Mouse (Mus musculus): ENCODE data around the gene Cwc22. TPM values are rescaled to one million over a fixed set of nuclear protein-coding genes. Genes with fewer than 3 reads are reported as not detected.

Cwc22 gene
- polyA plus RNA-seq, 1 experiment from 2014 or later, result 34.7 TPM

DNA sequence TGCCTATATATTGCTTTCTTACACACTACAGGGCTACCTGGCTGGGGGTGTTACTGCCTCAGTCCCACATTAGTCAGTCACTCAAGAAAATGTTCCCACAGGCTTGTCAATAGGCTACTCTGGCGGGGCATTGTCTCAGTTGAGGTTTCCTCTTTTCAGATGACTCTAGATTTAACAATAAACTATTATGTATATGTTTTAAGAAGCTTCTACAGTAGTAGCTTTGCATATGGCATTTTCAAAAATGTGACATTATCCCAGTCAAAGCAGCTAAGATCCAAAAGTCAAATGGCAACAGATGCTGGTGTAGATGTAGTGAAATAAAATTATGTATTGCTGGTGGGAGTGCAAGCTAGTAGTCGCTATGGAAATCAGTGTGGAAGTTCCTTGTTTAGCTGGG is 27.1 kb upstream of the Cwc22 start:
- Histone ChIP-seq H3K36me3 (ENCODE audit: control insufficient read depth, insufficient read depth, low read length) (no peaks in the 10 kb centered on the region), H3K4me1 (ENCODE audit: control insufficient read depth, insufficient read depth, low read length) (no peaks in the 10 kb centered on the region), H3K27me3 (ENCODE audit: control insufficient read depth, insufficient read depth, low read length) (no peaks in the 10 kb centered on the region), H3K9ac (replicated peaks; ENCODE audit: low read depth, low read length) (no peak overlapping the region), H3K4me3 (ENCODE audit: low read depth, low read length) (no peak overlapping the region), H3K4me2 (replicated peaks; ENCODE audit: low read depth, low read length) (no peak overlapping the region), H3K9me3 (ENCODE audit: control insufficient read depth, low read depth, low read length) (no peaks in the 10 kb centered on the region; the same call in 1 of the 2 replicates), H3K27ac (ENCODE audit: low read length) (no peak overlapping the region)
- 79% methylated on average over 2 of the region's 2 CpGs for WGBS
- ATAC-seq (ENCODE audit: insufficient number of reproducible peaks, insufficient read depth, low FRiP score, low read depth), result no peak

- no peaks in the 10 kb centered on the region; the same call in 1 of the 2 replicates for H3K9me3 ChIP-seq (ENCODE audit: control insufficient read depth, low read depth, low read length)
- no peaks in the 10 kb centered on the region for H3K4me1 ChIP-seq (ENCODE audit: control insufficient read depth, insufficient read depth, low read length)
- no peak for ATAC-seq (ENCODE audit: insufficient number of reproducible peaks, insufficient read depth, low FRiP score, low read depth)
- H3K4me2 ChIP-seq (replicated peaks; ENCODE audit: low read depth, low read length), result no peak overlapping the region
- no peaks in the 10 kb centered on the region for H3K36me3 ChIP-seq (ENCODE audit: control insufficient read depth, insufficient read depth, low read length)
- H3K27me3 ChIP-seq (ENCODE audit: control insufficient read depth, insufficient read depth, low read length), result no peaks in the 10 kb centered on the region
- H3K9ac ChIP-seq (replicated peaks; ENCODE audit: low read depth, low read length), result no peak overlapping the region
- WGBS, result 88% methylated on average over 2 of the region's 2 CpGs
- H3K27ac ChIP-seq (ENCODE audit: low read length), result no peak overlapping the region
- no peak overlapping the region for H3K4me3 ChIP-seq (ENCODE audit: low read depth, low read length)
Observed at GRCm38 (mm10) chr2:77972541-77972940, 26.4 kb upstream of the Cwc22 start.

GRCm38 (mm10) chr2:77971871-77972270 is 25.7 kb upstream of the Cwc22 start:
- Histone ChIP-seq H3K4me3 (ENCODE audit: low read depth, low read length) (no peak overlapping the region), H3K27me3 (ENCODE audit: control insufficient read depth, insufficient read depth, low read length) (no peaks in the 10 kb centered on the region), H3K9me3 (ENCODE audit: control insufficient read depth, low read depth, low read length) (no peaks in the 10 kb centered on the region; the same call in 1 of the 2 replicates), H3K9ac (replicated peaks; ENCODE audit: low read depth, low read length) (no peak overlapping the region), H3K27ac (ENCODE audit: low read length) (no peak overlapping the region), H3K4me2 (replicated peaks; ENCODE audit: low read depth, low read length) (no peak overlapping the region), H3K4me1 (ENCODE audit: control insufficient read depth, insufficient read depth, low read length) (no peaks in the 10 kb centered on the region), H3K36me3 (ENCODE audit: control insufficient read depth, insufficient read depth, low read length) (no peaks in the 10 kb centered on the region)
- no peak for ATAC-seq (ENCODE audit: insufficient number of reproducible peaks, insufficient read depth, low FRiP score, low read depth)
- 89% methylated on average over 1 of the region's 1 CpGs for WGBS

DNA sequence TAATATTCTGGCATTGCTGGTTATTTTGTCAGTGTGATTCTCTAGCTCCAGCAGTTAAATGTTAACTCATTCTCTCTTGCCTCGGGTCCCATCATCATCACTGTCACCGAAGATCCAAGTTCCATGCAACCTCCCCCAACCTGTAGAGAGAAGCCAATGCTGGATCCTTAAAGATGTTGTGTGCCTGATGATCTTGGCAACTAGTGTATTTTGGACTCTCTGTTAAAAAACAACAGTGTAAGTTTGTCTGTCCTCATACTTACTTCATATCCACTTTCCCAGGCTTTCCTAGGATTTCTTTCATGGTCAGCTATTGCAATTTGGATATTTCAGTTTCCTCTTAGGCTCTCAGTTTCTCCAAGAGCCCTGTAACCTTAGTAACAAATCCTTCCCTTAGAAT is 25.2 kb upstream of the Cwc22 start:
- H3K36me3 ChIP-seq (ENCODE audit: control insufficient read depth, insufficient read depth, low read length), result no peaks in the 10 kb centered on the region
- H3K4me3 ChIP-seq (ENCODE audit: low read depth, low read length), result no peak overlapping the region
- ATAC-seq (ENCODE audit: insufficient number of reproducible peaks, insufficient read depth, low FRiP score, low read depth), result no peak
- H3K9ac ChIP-seq (replicated peaks; ENCODE audit: low read depth, low read length), result no peak overlapping the region
- no peaks in the 10 kb centered on the region for H3K9me3 ChIP-seq (ENCODE audit: control insufficient read depth, low read depth, low read length)
- no peaks in the 10 kb centered on the region for H3K4me1 ChIP-seq (ENCODE audit: control insufficient read depth, insufficient read depth, low read length)
- H3K27me3 ChIP-seq (ENCODE audit: control insufficient read depth, insufficient read depth, low read length), result no peaks in the 10 kb centered on the region
- H3K4me2 ChIP-seq (replicated peaks; ENCODE audit: low read depth, low read length), result no peak overlapping the region
- 78% methylated on average over 2 of the region's 2 CpGs for WGBS
- no peak overlapping the region for H3K27ac ChIP-seq (ENCODE audit: low read length)

DNA sequence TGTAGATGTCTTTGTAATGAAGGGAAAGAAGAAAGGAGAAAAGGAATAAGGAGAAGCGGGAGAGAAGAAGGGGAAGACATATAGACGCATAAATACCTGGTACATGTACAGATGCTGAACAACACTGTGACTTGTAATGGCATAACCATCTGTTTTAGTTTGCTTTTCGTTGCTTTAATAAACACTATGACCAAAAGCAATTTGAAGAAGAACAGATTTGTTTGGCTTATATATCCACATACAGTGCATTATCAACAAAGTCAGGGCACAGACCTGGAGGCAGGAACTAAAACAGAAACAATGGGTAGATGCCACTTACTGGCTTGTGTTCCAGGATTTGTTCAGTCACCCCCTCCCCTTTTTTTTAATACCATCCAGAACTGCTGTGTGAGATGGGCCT is 24.4 kb upstream of the Cwc22 start:
- H3K4me2 ChIP-seq (replicated peaks; ENCODE audit: low read depth, low read length), result no peak overlapping the region
- H3K27me3 ChIP-seq (ENCODE audit: control insufficient read depth, insufficient read depth, low read length), result no peaks in the 10 kb centered on the region
- WGBS, result 71% methylated on average over 3 of the region's 3 CpGs
- no peaks in the 10 kb centered on the region for H3K36me3 ChIP-seq (ENCODE audit: control insufficient read depth, insufficient read depth, low read length)
- no peak for ATAC-seq (ENCODE audit: insufficient number of reproducible peaks, insufficient read depth, low FRiP score, low read depth)
- no peak overlapping the region for H3K4me3 ChIP-seq (ENCODE audit: low read depth, low read length)
- no peaks in the 10 kb centered on the region for H3K4me1 ChIP-seq (ENCODE audit: control insufficient read depth, insufficient read depth, low read length)
- H3K9me3 ChIP-seq (ENCODE audit: control insufficient read depth, low read depth, low read length), result no peaks in the 10 kb centered on the region
- no peak overlapping the region for H3K9ac ChIP-seq (replicated peaks; ENCODE audit: low read depth, low read length)
- no peak overlapping the region for H3K27ac ChIP-seq (ENCODE audit: low read length)

- Histone ChIP-seq H3K9me3 (ENCODE audit: control insufficient read depth, low read depth, low read length) (no peaks in the 10 kb centered on the region), H3K4me1 (ENCODE audit: control insufficient read depth, insufficient read depth, low read length) (no peaks in the 10 kb centered on the region), H3K4me3 (ENCODE audit: low read depth, low read length) (no peak overlapping the region), H3K9ac (replicated peaks; ENCODE audit: low read depth, low read length) (no peak overlapping the region), H3K27me3 (ENCODE audit: control insufficient read depth, insufficient read depth, low read length) (no peaks in the 10 kb centered on the region), H3K4me2 (replicated peaks; ENCODE audit: low read depth, low read length) (no peak overlapping the region), H3K27ac (ENCODE audit: low read length) (no peak overlapping the region), H3K36me3 (ENCODE audit: control insufficient read depth, insufficient read depth, low read length) (no peaks in the 10 kb centered on the region)
- no peak for ATAC-seq (ENCODE audit: insufficient number of reproducible peaks, insufficient read depth, low FRiP score, low read depth)
- WGBS, result 97% methylated on average over 4 of the region's 4 CpGs
Observed at GRCm38 (mm10) chr2:77969956-77970355, 23.8 kb upstream of the Cwc22 start.

- Histone ChIP-seq H3K4me1 (ENCODE audit: control insufficient read depth, insufficient read depth, low read length) (no peaks in the 10 kb centered on the region), H3K27ac (ENCODE audit: low read length) (no peak overlapping the region), H3K27me3 (ENCODE audit: control insufficient read depth, insufficient read depth, low read length) (no peaks in the 10 kb centered on the region), H3K4me2 (replicated peaks; ENCODE audit: low read depth, low read length) (no peak overlapping the region), H3K36me3 (ENCODE audit: control insufficient read depth, insufficient read depth, low read length) (no peaks in the 10 kb centered on the region), H3K9me3 (ENCODE audit: control insufficient read depth, low read depth, low read length) (no peaks in the 10 kb centered on the region), H3K4me3 (ENCODE audit: low read depth, low read length) (no peak overlapping the region), H3K9ac (replicated peaks; ENCODE audit: low read depth, low read length) (no peak overlapping the region)
- 93% methylated on average over 3 of the region's 3 CpGs for WGBS
- ATAC-seq (ENCODE audit: insufficient number of reproducible peaks, insufficient read depth, low FRiP score, low read depth), result no peak
Observed at GRCm38 (mm10) chr2:77962450-77963193, 16.4 kb upstream of the Cwc22 start.

DNA sequence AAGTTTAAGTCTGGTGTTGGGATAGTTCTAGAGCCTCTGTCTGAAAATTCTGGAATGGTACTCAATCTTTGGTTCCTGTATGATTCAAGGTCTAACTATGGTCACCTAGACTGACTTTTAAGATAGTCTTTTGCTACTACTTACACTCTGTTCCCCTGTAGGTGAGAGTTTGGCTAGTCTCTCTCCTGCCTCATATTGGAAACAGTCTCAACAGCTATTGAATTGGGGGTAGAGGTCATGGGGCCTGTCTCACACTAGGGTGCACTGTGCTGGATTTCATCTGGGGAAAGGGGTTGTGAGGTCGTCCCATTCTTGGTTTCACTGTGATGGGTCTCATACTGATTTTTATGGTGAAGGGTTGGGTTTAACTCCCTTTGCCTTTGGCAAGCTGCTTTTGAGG is 15.1 kb upstream of the Cwc22 start:
- no peak overlapping the region for H3K4me2 ChIP-seq (replicated peaks; ENCODE audit: low read depth, low read length)
- no peaks in the 10 kb centered on the region for H3K9me3 ChIP-seq (ENCODE audit: control insufficient read depth, low read depth, low read length)
- no peaks in the 10 kb centered on the region for H3K4me1 ChIP-seq (ENCODE audit: control insufficient read depth, insufficient read depth, low read length)
- H3K36me3 ChIP-seq (ENCODE audit: control insufficient read depth, insufficient read depth, low read length), result no peaks in the 10 kb centered on the region
- no peak overlapping the region for H3K27ac ChIP-seq (ENCODE audit: low read length)
- H3K27me3 ChIP-seq (ENCODE audit: control insufficient read depth, insufficient read depth, low read length), result no peaks in the 10 kb centered on the region
- ATAC-seq (ENCODE audit: insufficient number of reproducible peaks, insufficient read depth, low FRiP score, low read depth), result no peak
- WGBS, result 79% methylated on average over 1 of the region's 1 CpGs
- no peak overlapping the region for H3K9ac ChIP-seq (replicated peaks; ENCODE audit: low read depth, low read length)
- H3K4me3 ChIP-seq (ENCODE audit: low read depth, low read length), result no peak overlapping the region

GRCm38 (mm10) chr2:77960711-77961110 is 14.5 kb upstream of the Cwc22 start:
- Histone ChIP-seq H3K9me3 (ENCODE audit: control insufficient read depth, low read depth, low read length) (no peaks in the 10 kb centered on the region), H3K27me3 (ENCODE audit: control insufficient read depth, insufficient read depth, low read length) (no peaks in the 10 kb centered on the region), H3K27ac (ENCODE audit: low read length) (no peak overlapping the region), H3K4me3 (ENCODE audit: low read depth, low read length) (no peak overlapping the region), H3K36me3 (ENCODE audit: control insufficient read depth, insufficient read depth, low read length) (no peaks in the 10 kb centered on the region), H3K4me1 (ENCODE audit: control insufficient read depth, insufficient read depth, low read length) (no peaks in the 10 kb centered on the region), H3K4me2 (replicated peaks; ENCODE audit: low read depth, low read length) (no peak overlapping the region), H3K9ac (replicated peaks; ENCODE audit: low read depth, low read length) (no peak overlapping the region)
- WGBS, result 81% methylated on average over 3 of the region's 3 CpGs
- ATAC-seq (ENCODE audit: insufficient number of reproducible peaks, insufficient read depth, low FRiP score, low read depth), result no peak
